Mouse (Mus musculus): Measurements from ENCODE around the gene Ctbp1. TPM values are rescaled to one million over a fixed set of nuclear protein-coding genes. Genes with fewer than 3 reads are reported as not detected.

The Ctbp1 gene
- total and polyA plus RNA-seq, 2 experiments from 2014 or later: 388 to 478 TPM

DNA sequence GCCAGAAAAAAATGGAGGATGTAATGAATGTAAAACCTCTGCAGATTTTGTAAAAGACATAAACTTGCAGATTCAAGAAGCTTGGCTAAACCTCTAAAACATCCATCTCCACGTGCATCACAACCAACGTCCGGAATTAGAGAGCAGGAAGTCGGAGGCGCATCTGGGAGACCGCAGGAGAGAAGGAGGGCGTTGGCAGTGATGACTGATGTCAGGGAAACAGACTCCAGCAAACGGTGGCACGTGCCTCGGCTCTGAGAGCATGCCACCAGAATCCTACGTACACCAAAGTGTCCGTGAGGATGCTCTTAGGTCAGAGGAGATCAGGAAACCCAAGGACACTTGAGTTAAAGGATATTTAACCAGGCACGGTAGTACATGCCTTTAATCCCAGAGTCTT lies 73.1 kb downstream of the Ctbp1 start:
- TF ChIP-seq CTCF (IDR thresholded peaks at IDR 0.05; ENCODE audit: low read depth): no peak

GRCm38 (mm10) chr5:33200071-33200470 lies 74.7 kb downstream of the Ctbp1 start:
- DNase-seq: no peak
- TF ChIP-seq CTCF (IDR thresholded peaks at IDR 0.05; ENCODE audit: low read depth): no peak
- H3K4me3 ChIP-seq (ENCODE audit: low read depth, low read length): no peak overlapping the region
- no peak overlapping the region for H3K27ac ChIP-seq (ENCODE audit: low read depth, low read length)
- no peak overlapping the region for H3K4me2 ChIP-seq (ENCODE audit: low read depth)
- 71% methylated on average over 1 of the region's 1 CpGs for WGBS
- no peak for ATAC-seq
- H3K27me3 ChIP-seq (ENCODE audit: insufficient read depth, low read length): no peaks in the 10 kb centered on the region
- no peaks in the 10 kb centered on the region for H3K9me3 ChIP-seq (ENCODE audit: low read length)
- no peaks in the 10 kb centered on the region for H3K36me3 ChIP-seq (ENCODE audit: insufficient read depth)
- H3K4me1 ChIP-seq (ENCODE audit: insufficient read depth): no peaks in the 10 kb centered on the region
- no peak overlapping the region for H3K9ac ChIP-seq

More for the DNA sequence above, 73.1 kb downstream of the Ctbp1 start:
- Histone ChIP-seq H3K27ac (ENCODE audit: low read depth, low read length) (no peak overlapping the region), H3K36me3 (ENCODE audit: insufficient read depth) (no peaks in the 10 kb centered on the region), H3K4me3 (ENCODE audit: low read depth, low read length) (no peak overlapping the region), H3K27me3 (ENCODE audit: insufficient read depth, low read length) (no peaks in the 10 kb centered on the region), H3K4me2 (ENCODE audit: low read depth) (no peak overlapping the region), H3K9ac (no peak overlapping the region), H3K9me3 (ENCODE audit: low read length) (no peaks in the 10 kb centered on the region), H3K4me1 (ENCODE audit: insufficient read depth) (no peaks in the 10 kb centered on the region)
- DNase-seq: no peak
- ATAC-seq: no peak
- WGBS: 78% methylated on average over 13 of the region's 13 CpGs

Other genes with a start within 250 kb of the Ctbp1 start
- gene Slc5a1, start 170.8 kb downstream of the Ctbp1 start, total RNA-seq (2014; rRNA removed): 0.43 TPM in 1 of 2 replicates, not detected in the other
- gene Slc5a1, start 170.8 kb downstream of the Ctbp1 start, polyA plus RNA-seq (2015; fragmentation: Nextera tagmentation; extraction: Ambion mirVana): 0.07 TPM in 1 of 2 replicates, not detected in the other
- 4.3 and 5.1 TPM in 2 replicates for gene Spon2, start 56.5 kb downstream of the Ctbp1 start, total RNA-seq (2014; rRNA removed)
- gene Spon2, start 56.5 kb downstream of the Ctbp1 start, polyA plus RNA-seq (2015; fragmentation: Nextera tagmentation; extraction: Ambion mirVana): 2.3 and 2.5 TPM in 2 replicates
- gene Maea, start 60.5 kb upstream of the Ctbp1 start, total RNA-seq (2014; rRNA removed): 119 and 124 TPM in 2 replicates
- gene Maea, start 60.5 kb upstream of the Ctbp1 start, polyA plus RNA-seq (2015; fragmentation: Nextera tagmentation; extraction: Ambion mirVana): 90.2 and 101 TPM in 2 replicates
- 7.7 and 12.1 TPM in 2 replicates for gene Uvssa, start 103.6 kb upstream of the Ctbp1 start, total RNA-seq (2014; rRNA removed)
- 4.3 and 6.0 TPM in 2 replicates for gene Uvssa, start 103.6 kb upstream of the Ctbp1 start, polyA plus RNA-seq (2015; fragmentation: Nextera tagmentation; extraction: Ambion mirVana)
- gene Nkx1-1, start 159.0 kb upstream of the Ctbp1 start, total RNA-seq (2014; rRNA removed): not detected in 2 replicates
- not detected in 2 replicates for gene Nkx1-1, start 159.0 kb upstream of the Ctbp1 start, polyA plus RNA-seq (2015; fragmentation: Nextera tagmentation; extraction: Ambion mirVana)